Mouse (Mus musculus): ENCODE results near the gene Snx18.

Snx18 gene

GRCm38 (mm10) chr13:113555226-113555625, 63.1 kb downstream of the Snx18 start:
- peak; percentile 27 to 38 for DNase-seq

- no peak for DNase-seq
These were observed 64.6 kb downstream of the Snx18 start for GRCm38 (mm10) chr13:113553603-113554230.

GRCm38 (mm10) chr13:113552341-113552740, 66.0 kb downstream of the Snx18 start:
- DNase-seq, result no peak

DNA sequence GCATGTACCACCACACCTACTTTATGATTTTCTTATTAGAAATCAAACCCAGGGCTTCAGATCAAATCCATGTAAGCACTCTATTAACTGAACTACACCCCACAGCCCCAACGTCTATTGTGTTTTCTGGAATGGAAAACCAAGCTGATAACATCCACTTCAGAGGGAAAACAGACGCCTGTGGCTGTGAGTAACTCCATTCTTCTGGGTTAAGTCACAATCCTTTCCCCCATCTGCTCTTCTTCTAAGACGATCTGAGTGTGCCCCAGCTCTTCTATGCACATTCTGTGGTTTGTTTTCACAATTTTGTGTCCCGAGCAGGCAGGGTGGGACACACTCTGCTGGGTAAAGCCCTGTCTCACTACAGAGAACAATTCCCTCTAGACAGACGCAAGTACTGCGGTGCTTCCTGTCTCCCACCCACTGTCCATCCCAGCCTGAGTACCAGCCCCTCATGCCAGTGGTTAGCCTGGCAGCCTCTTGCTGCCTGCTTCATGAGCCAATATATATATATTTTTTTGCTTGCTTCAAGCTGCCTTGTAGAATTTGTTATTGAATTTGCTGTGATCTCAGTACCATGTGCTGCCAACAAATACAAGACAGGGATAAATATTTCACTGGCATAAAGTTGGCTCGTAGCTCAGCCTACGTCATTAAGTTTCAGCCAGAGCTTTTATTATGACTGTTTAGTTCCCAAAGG, 67.3 kb downstream of the Snx18 start:
- no peak for DNase-seq

GRCm38 (mm10) chr13:113549021-113549420, 69.3 kb downstream of the Snx18 start:
- no peak for DNase-seq

GRCm38 (mm10) chr13:113547807-113548426, 70.4 kb downstream of the Snx18 start:
- no peak for DNase-seq

GRCm38 (mm10) chr13:113542374-113542773, 76.0 kb downstream of the Snx18 start:
- DNase-seq, result no peak
